15 mouse cellular contexts compared by ENCODE assay signal in the genomic region with DNA sequence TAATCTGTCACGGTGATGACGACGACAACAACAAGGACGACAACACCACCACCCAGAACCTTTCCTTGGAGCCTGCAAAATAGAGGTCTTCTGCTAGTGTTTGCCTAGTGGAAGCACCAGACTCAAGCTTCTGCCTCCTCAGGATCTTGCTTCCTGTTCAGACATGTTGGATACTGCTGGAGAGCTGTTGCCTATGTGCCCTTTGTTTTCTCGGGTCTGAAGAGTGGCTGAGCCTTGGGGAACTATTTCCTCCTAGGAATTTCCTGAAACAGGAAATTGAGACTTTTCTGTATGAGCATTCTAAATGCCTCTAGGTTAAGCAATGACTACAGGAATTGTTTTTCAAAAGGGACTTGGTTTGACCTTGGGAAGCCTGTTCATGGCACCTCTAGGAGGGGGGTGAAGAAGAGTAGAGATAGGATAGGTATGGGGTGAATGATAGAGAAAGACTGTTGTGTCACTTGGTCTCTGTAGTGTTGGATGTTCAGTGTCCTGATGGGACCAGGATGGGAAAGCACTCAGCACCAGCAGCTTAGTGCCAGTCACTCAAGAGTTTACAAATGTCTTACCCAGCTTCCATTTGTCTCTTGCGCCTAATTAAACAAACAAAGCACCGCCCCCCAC. TPM values are rescaled to one million over a fixed set of nuclear protein-coding genes. Genes with fewer than 3 reads are reported as not detected.
DNase-seq lines count a peak whose midpoint lies in the region; ATAC-seq lines count a peak whose summit lies in the region.
"Had no signal": no experiment of that assay in that cellular context is flagged by ENCODE, and none has a peak within 500 bp of the region (broad histone marks: within the 10 kb centered on the region; RNA-seq: fewer than 3 reads in every experiment).

No protein-coding gene starts in this region.

- no peaks in the 10 kb centered on the region for H3K27me3 ChIP-seq in kidney, embryonic 16.5 days (ENCODE audit: insufficient read depth, low read length)
- H3K27me3 ChIP-seq: limb, embryonic 15.5 days; midbrain, embryonic 15.5 days; neural tube, embryonic 13.5 days had no signal

- peak; percentile 93 for DNase-seq in heart, adult 11 months
- no peak for DNase-seq in heart, postnatal 14 days
- no peak for DNase-seq in kidney, adult 18-20 months
- peak; percentile 53 for DNase-seq in R1 (ENCODE audit: low read depth, low spot score)
- peak; percentile 18 for DNase-seq in kidney, postnatal 10 days
- DNase-seq in thymus, postnatal 4 days, result no peak
- no peak for DNase-seq in urinary bladder, postnatal 4 days (ENCODE audit: low spot score in 2 of 2)
- DNase-seq: gastrocnemius, postnatal 10 days; layer of hippocampus, postnatal 36 days had no signal

- no peaks in the 10 kb centered on the region for H3K9me3 ChIP-seq in kidney, embryonic 16.5 days (ENCODE audit: low read length)
- H3K9me3 ChIP-seq: limb, embryonic 15.5 days; midbrain, embryonic 15.5 days; neural tube, embryonic 13.5 days had no signal

- WGBS in kidney, embryonic 16.5 days, result 72% methylated on average over 7 of the region's 7 CpGs

- H3K9ac ChIP-seq in kidney, embryonic 16.5 days (replicated peaks; ENCODE audit: low read length), result no peak overlapping the region
- H3K9ac ChIP-seq: limb, embryonic 15.5 days; midbrain, embryonic 15.5 days; neural tube, embryonic 13.5 days had no signal

- no peaks in the 10 kb centered on the region for H3K36me3 ChIP-seq in kidney, embryonic 16.5 days (ENCODE audit: insufficient read depth, low read length)
- H3K36me3 ChIP-seq: limb, embryonic 15.5 days; midbrain, embryonic 15.5 days; neural tube, embryonic 13.5 days had no signal

- peak overlapping the region; percentile 66 for H3K27ac ChIP-seq in kidney, embryonic 16.5 days (ENCODE audit: low read length)
- H3K27ac ChIP-seq: limb, embryonic 15.5 days; midbrain, embryonic 15.5 days; neural tube, embryonic 13.5 days had no signal

- peak; percentile 39; the same call in 1 of the 2 replicates for ATAC-seq in kidney, embryonic 16.5 days (ENCODE audit: low FRiP score, low TSS enrichment)
- ATAC-seq: inflammation-experienced regulatory T-cells, adult 6 months; midbrain, embryonic 15.5 days had no signal

- no peak overlapping the region for H3K4me3 ChIP-seq in kidney, embryonic 16.5 days (ENCODE audit: low read length)
- H3K4me3 ChIP-seq: limb, embryonic 15.5 days; midbrain, embryonic 15.5 days; neural tube, embryonic 13.5 days had no signal

- H3K4me2 ChIP-seq in kidney, embryonic 16.5 days (replicated peaks; ENCODE audit: low read depth, low read length), result 0 out of 2 replicates have a peak overlapping the region, but pooled peaks have one; percentile 13
- H3K4me2 ChIP-seq: limb, embryonic 15.5 days; midbrain, embryonic 15.5 days; neural tube, embryonic 13.5 days had no signal

- peaks cover 36% of the 10 kb centered on the region for H3K4me1 ChIP-seq in kidney, embryonic 16.5 days (ENCODE audit: insufficient read depth, low read length)

- intact Hi-C loops in heart, postnatal 14 days (cut with DNase I), result loop anchor here (5.0 kb wide), 1 partner anchor 40 kb away; no protein-coding TSS in a partner anchor

RNA-seq across cellular contexts. Expression of a gene that starts 49.3 kb away (rescaled TPM):
- 10 to 100 TPM; 29.7 to 34.2 TPM for total RNA-seq in heart, postnatal 14 days (2021)
- 40.0 and 41.4 TPM in 2 replicates for polyA plus RNA-seq in kidney, embryonic 16.5 days (2015; fragmentation: Nextera tagmentation; extraction: Ambion mirVana)
- total RNA-seq: MEL had no signal

Comparison
In these comparisons a context has a peak if more than half of its experiments do, and no peak if none do; other contexts are left out.
1. DNase-seq: peak in heart, adult 11 months (single experiment), R1 (single experiment) and kidney, postnatal 10 days (single experiment); none in heart, postnatal 14 days (0 of 2), kidney, adult 18-20 months (single experiment), thymus, postnatal 4 days (single experiment) and urinary bladder, postnatal 4 days (0 of 2).